Mouse (Mus musculus) forebrain, embryonic 15.5 days (tissue): ENCODE measurements around the gene Olfr556. TPM values are rescaled to one million over a fixed set of nuclear protein-coding genes. Genes with fewer than 3 reads are reported as not detected.
"Not testable (repeated sequence)": the region's sequence is repeated elsewhere in the genome, so short reads cannot be mapped to it uniquely, and the experiment has no call there.

Experiments used
- ATAC-seq: fragments of 200-750 bp; cut with Nextera tagmentation; replicated peaks from 2 replicates; pipeline ENCODE4 v1.8.0; 2017; ENCODE audit warnings: mild to moderate bottlenecking, moderate TSS enrichment, moderate library complexity
- H3K27ac ChIP-seq: fragments of 300-500 bp; sonication (generic); replicated peaks from 2 replicates; pipeline ENCODE4 v1.5.1; 2015; ENCODE audit warnings: mild to moderate bottlenecking, inconsistent platforms
- H3K27me3 ChIP-seq: fragments of 300-500 bp; sonication (generic); 2 replicates; pipeline ENCODE4 v1.6.1; 2015; ENCODE audit warnings: inconsistent platforms
- H3K36me3 ChIP-seq: fragments of 300-500 bp; sonication (generic); 2 replicates; pipeline ENCODE4 v1.6.1; 2015; ENCODE audit warnings: mild to moderate bottlenecking, inconsistent platforms
- H3K4me1 ChIP-seq: fragments of 300-500 bp; sonication (generic); 2 replicates; pipeline ENCODE4 v1.6.1; 2015; ENCODE audit warnings: inconsistent platforms
- H3K4me2 ChIP-seq: fragments of 300-500 bp; sonication (generic); replicated peaks from 2 replicates; pipeline ENCODE4 v1.6.1; 2015; ENCODE audit warnings: mild to moderate bottlenecking, inconsistent platforms
- H3K4me3 ChIP-seq: fragments of 300-500 bp; sonication (generic); 2 replicates; pipeline ENCODE4 v1.5.1; 2015; ENCODE audit warnings: mild to moderate bottlenecking, inconsistent platforms
- H3K9ac ChIP-seq: fragments of 300-500 bp; sonication (generic); replicated peaks from 2 replicates; pipeline ENCODE4 v1.6.1; 2015; ENCODE audit warnings: mild to moderate bottlenecking, inconsistent platforms
- H3K9me3 ChIP-seq: fragments of 300-500 bp; sonication (generic); 2 replicates; pipeline ENCODE4 v1.6.1; 2016; ENCODE audit warnings: inconsistent platforms
- WGBS: fragments of 180-500 bp; shearing (Covaris S2); methylation state at CpG from one replicate; pipeline ENCODE4 v1.1.7; 2015; ENCODE audit warnings: mixed read lengths; 5-methylcytosine and 5-hydroxymethylcytosine counted together
- polyA plus RNA-seq: library from polyadenylated mRNA; unstranded; fragments of >200 nt; fragmentation: Nextera tagmentation; extraction: Ambion mirVana; gene quantifications from 2 replicates; pipeline ENCODE4 v1.2.1, GENCODE M21; 2015

Olfr556 gene
- polyA plus RNA-seq: not detected in 2 replicates

GRCm38 (mm10) chr7:102664599-102664998 is at the start of gene Olfr556:
TSS of gene Olfr556 (plus strand) at chr7:102664899.
- Histone ChIP-seq H3K4me3 (no peak within 1 kb of the TSS), H3K4me2 (no peak within 1 kb of the TSS), H3K27ac (no peak within 1 kb of the TSS), H3K9ac (no peak within 1 kb of the TSS), H3K9me3 (no peaks in the 10 kb centered on the region), H3K4me1 (no peaks in the 10 kb centered on the region), H3K27me3 (no peaks in the 10 kb centered on the region), H3K36me3 (no peaks in the 10 kb centered on the region)
- WGBS: 60% methylated on average over 3 of the region's 3 CpGs
- ATAC-seq: no peak

- H3K4me3 ChIP-seq: no peak within 1 kb of the TSS
- H3K9me3 ChIP-seq: no peaks in the 10 kb centered on the region
- no peaks in the 10 kb centered on the region for H3K36me3 ChIP-seq
- no peaks in the 10 kb centered on the region for H3K27me3 ChIP-seq
- no peak within 1 kb of the TSS for H3K4me2 ChIP-seq
- H3K9ac ChIP-seq: no peak within 1 kb of the TSS
- H3K4me1 ChIP-seq: no peaks in the 10 kb centered on the region
- H3K27ac ChIP-seq: no peak within 1 kb of the TSS
- no peak for ATAC-seq
Measured at GRCm38 (mm10) chr7:102618118-102618517, 46.6 kb upstream of the Olfr556 start, which contains the start of gene Olfr553. TSS of gene Olfr553 (minus strand) at chr7:102618218.

GRCm38 (mm10) chr7:102619608-102620007 is 45.1 kb upstream of the Olfr556 start:
- Histone ChIP-seq H3K4me3 (no peak overlapping the region), H3K27ac (no peak overlapping the region), H3K36me3 (no peaks in the 10 kb centered on the region), H3K9me3 (no peaks in the 10 kb centered on the region), H3K27me3 (no peaks in the 10 kb centered on the region), H3K4me1 (no peaks in the 10 kb centered on the region), H3K4me2 (no peak overlapping the region), H3K9ac (no peak overlapping the region)
- no peak for ATAC-seq
- 67% methylated on average over 5 of the region's 5 CpGs for WGBS

- not testable (repeated sequence) for H3K9ac ChIP-seq, H3K4me3 ChIP-seq, H3K36me3 ChIP-seq, H3K9me3 ChIP-seq, H3K27ac ChIP-seq, H3K27me3 ChIP-seq, H3K4me1 ChIP-seq, ATAC-seq, H3K4me2 ChIP-seq
- WGBS: 91% methylated on average over 19 of the region's 19 CpGs
Measured at GRCm38 (mm10) chr7:102620368-102620767, 44.3 kb upstream of the Olfr556 start.

- WGBS: 34% methylated on average over 3 of the region's 3 CpGs
- H3K27ac ChIP-seq: no peak overlapping the region
- no peak for ATAC-seq
- no peaks in the 10 kb centered on the region for H3K9me3 ChIP-seq
- H3K36me3 ChIP-seq: no peaks in the 10 kb centered on the region
- H3K27me3 ChIP-seq: no peaks in the 10 kb centered on the region
- H3K4me2 ChIP-seq: no peak overlapping the region
- no peaks in the 10 kb centered on the region for H3K4me1 ChIP-seq
- no peak overlapping the region for H3K4me3 ChIP-seq
- no peak overlapping the region for H3K9ac ChIP-seq
Measured at GRCm38 (mm10) chr7:102636665-102637064, 28.0 kb upstream of the Olfr556 start.

GRCm38 (mm10) chr7:102638132-102638531 is 26.6 kb upstream of the Olfr556 start, which contains the start of gene Olfr554:
TSS of gene Olfr554 (plus strand) at chr7:102638432.
- Histone ChIP-seq H3K9me3 (no peaks in the 10 kb centered on the region), H3K4me3 (no peak within 1 kb of the TSS), H3K4me1 (no peaks in the 10 kb centered on the region), H3K27me3 (no peaks in the 10 kb centered on the region), H3K9ac (no peak within 1 kb of the TSS), H3K27ac (no peak within 1 kb of the TSS), H3K4me2 (no peak within 1 kb of the TSS), H3K36me3 (no peaks in the 10 kb centered on the region)
- 79% methylated on average over 1 of the region's 1 CpGs for WGBS
- no peak for ATAC-seq

- H3K36me3 ChIP-seq, ATAC-seq, H3K27me3 ChIP-seq, H3K9ac ChIP-seq, H3K4me3 ChIP-seq, H3K4me1 ChIP-seq, H3K4me2 ChIP-seq, H3K27ac ChIP-seq, H3K9me3 ChIP-seq: not testable (repeated sequence)
- WGBS: 90% methylated on average over 4 of the region's 4 CpGs
Measured at GRCm38 (mm10) chr7:102644945-102645344, 19.8 kb upstream of the Olfr556 start.

- Histone ChIP-seq H3K4me1 (no peaks in the 10 kb centered on the region), H3K36me3 (no peaks in the 10 kb centered on the region), H3K4me2 (no peak within 1 kb of the TSS), H3K9ac (no peak within 1 kb of the TSS), H3K27ac (no peak within 1 kb of the TSS), H3K4me3 (no peak within 1 kb of the TSS), H3K27me3 (no peaks in the 10 kb centered on the region), H3K9me3 (no peaks in the 10 kb centered on the region)
- ATAC-seq: no peak
- 79% methylated on average over 1 of the region's 1 CpGs for WGBS
Measured at GRCm38 (mm10) chr7:102658523-102658922, 6.2 kb upstream of the Olfr556 start, which contains the start of gene Olfr555. TSS of gene Olfr555 (plus strand) at chr7:102658823.

- Histone ChIP-seq H3K36me3 (no peaks in the 10 kb centered on the region), H3K4me2 (no peak overlapping the region), H3K4me3 (no peak overlapping the region), H3K9ac (no peak overlapping the region), H3K9me3 (no peaks in the 10 kb centered on the region), H3K27ac (no peak overlapping the region), H3K4me1 (no peaks in the 10 kb centered on the region), H3K27me3 (no peaks in the 10 kb centered on the region)
- 54% methylated on average over 2 of the region's 2 CpGs for WGBS
- ATAC-seq: no peak
Measured at GRCm38 (mm10) chr7:102665378-102665777, 679 bp downstream of the Olfr556 start.

- H3K4me1 ChIP-seq: no peaks in the 10 kb centered on the region
- H3K4me3 ChIP-seq: no peak overlapping the region
- no peak overlapping the region for H3K4me2 ChIP-seq
- no peak overlapping the region for H3K9ac ChIP-seq
- H3K27me3 ChIP-seq: no peaks in the 10 kb centered on the region
- ATAC-seq: no peak
- no peaks in the 10 kb centered on the region for H3K36me3 ChIP-seq
- H3K27ac ChIP-seq: no peak overlapping the region
- H3K9me3 ChIP-seq: no peaks in the 10 kb centered on the region
- WGBS: 82% methylated on average over 2 of the region's 2 CpGs
Measured at GRCm38 (mm10) chr7:102676225-102676624, 11.5 kb downstream of the Olfr556 start.

- Histone ChIP-seq H3K27ac (no peak overlapping the region), H3K4me1 (no peaks in the 10 kb centered on the region), H3K9ac (no peak overlapping the region), H3K4me2 (no peak overlapping the region), H3K36me3 (no peaks in the 10 kb centered on the region), H3K9me3 (no peaks in the 10 kb centered on the region), H3K27me3 (no peaks in the 10 kb centered on the region), H3K4me3 (no peak overlapping the region)
- WGBS: 98% methylated on average over 1 of the region's 1 CpGs
- ATAC-seq: no peak
Measured at GRCm38 (mm10) chr7:102681916-102682315, 17.2 kb downstream of the Olfr556 start.

- under 1% methylated on average over 40 of the region's 40 CpGs for WGBS
- peak within 1 kb of the TSS; percentile 85 for H3K4me2 ChIP-seq
- H3K9me3 ChIP-seq: no peaks in the 10 kb centered on the region
- H3K9ac ChIP-seq: peak within 1 kb of the TSS; percentile 72
- no peaks in the 10 kb centered on the region for H3K36me3 ChIP-seq
- peak within 1 kb of the TSS; percentile 63 for H3K4me3 ChIP-seq
- no peaks in the 10 kb centered on the region for H3K27me3 ChIP-seq
- peak within 1 kb of the TSS; percentile 56; the same call in 1 of the 2 replicates for H3K27ac ChIP-seq
- ATAC-seq: peak; percentile 99
- H3K4me1 ChIP-seq: 0 out of 2 replicates have a peak, but pooled peaks cover 4% of the 10 kb centered on the region
Measured at GRCm38 (mm10) chr7:102686944-102687501, 22.3 kb downstream of the Olfr556 start, which contains the start of gene Trim68. TSS of gene Trim68 (minus strand) at chr7:102687327.
